Mouse (Mus musculus): ENCODE measurements around the gene Cavin1. TPM values are rescaled to one million over a fixed set of nuclear protein-coding genes. Genes with fewer than 3 reads are reported as not detected.

Gene Cavin1
- polyA plus RNA-seq, 1 experiment, result 35.0 TPM

DNA sequence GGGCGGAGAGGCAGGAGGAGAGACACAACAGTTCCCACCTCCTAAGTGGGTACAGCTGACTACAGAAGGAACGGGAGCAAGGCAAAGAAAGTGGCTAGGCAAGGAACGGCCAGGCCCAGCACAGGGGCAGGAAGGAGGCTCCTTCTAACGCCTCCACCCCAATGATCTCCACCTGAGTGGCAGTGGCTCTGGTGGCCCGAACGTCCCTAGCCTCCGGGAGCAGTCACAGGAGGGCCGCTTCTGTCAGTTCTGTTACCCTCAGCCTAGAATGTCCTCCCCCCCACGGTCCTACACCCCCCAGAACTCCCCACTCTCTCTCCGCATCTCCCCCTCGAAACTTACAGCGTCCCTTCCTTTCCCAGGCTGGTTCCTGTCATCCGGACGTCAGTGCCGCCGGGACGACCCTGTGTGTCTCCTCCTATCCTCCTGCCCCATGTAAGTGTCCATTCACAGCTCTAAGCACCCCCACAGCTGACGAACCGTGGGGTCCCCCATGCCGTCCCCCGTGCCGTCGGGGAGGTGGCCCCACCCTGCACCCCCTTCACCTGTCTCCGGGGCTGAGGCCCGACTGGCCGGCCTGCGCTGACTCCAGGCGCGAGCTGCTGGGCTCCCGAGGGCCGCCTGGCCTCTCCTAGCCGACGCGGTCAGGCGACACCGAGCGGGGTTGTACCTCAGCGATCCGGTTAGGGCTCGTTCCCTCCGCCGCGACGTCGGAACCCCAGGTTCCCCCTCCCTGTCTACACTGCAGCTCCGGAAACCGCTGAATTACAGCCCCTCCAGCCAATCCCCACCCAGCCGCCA lies 31.8 kb downstream of the Cavin1 start:
- peak; percentile 52 for DNase-seq
- Histone ChIP-seq H3K36me3 (ENCODE audit: control insufficient read depth, insufficient read depth, low read length) (no peaks in the 10 kb centered on the region), H3K27ac (ENCODE audit: insufficient read depth, low read depth, low read length) (peak overlapping the region; percentile 95), H3K27me3 (replicated peaks; ENCODE audit: control insufficient read depth, insufficient read depth, low read length) (no peaks in the 10 kb centered on the region), H3K4me1 (ENCODE audit: control insufficient read depth, insufficient read depth, low read length) (peaks cover 20% of the 10 kb centered on the region; the same call in 1 of the 2 replicates), H3K4me3 (ENCODE audit: insufficient read depth, low read depth, low read length) (peak overlapping the region; percentile 98)
- no peak for TF ChIP-seq CTCF (conservative IDR thresholded peaks at IDR 0.05; ENCODE audit: insufficient read depth, insufficient read length, low read depth, low read length)
- TF ChIP-seq POLR2A (IDR thresholded peaks at IDR 0.05; ENCODE audit: low read depth, low read length), result peak; percentile 92
- under 1% methylated on average over 48 of the region's 48 CpGs for WGBS

DNA sequence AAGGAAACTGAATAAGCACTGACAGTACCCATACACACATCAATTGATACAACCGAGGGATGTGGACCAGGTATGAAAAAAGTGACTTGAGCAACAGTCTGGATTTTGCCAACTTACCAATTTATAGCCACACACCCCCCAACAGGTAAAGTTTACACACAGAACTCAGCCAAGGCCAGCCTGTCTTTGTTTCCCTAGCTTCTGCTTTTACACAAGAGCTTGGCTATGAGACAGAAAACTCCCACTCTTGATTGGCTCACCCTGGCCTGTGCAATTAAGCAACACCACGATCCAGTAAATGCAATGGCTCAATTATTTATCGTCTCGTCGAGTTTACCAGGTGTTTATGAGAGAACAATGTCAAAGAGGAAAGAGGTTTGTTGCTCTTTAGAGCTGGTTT lies 32.6 kb downstream of the Cavin1 start:
- H3K27ac ChIP-seq (ENCODE audit: insufficient read depth, low read depth, low read length), result peak overlapping the region; percentile 67; the same call in 1 of the 2 replicates
- no peaks in the 10 kb centered on the region for H3K36me3 ChIP-seq (ENCODE audit: control insufficient read depth, insufficient read depth, low read length)
- H3K27me3 ChIP-seq (replicated peaks; ENCODE audit: control insufficient read depth, insufficient read depth, low read length), result no peaks in the 10 kb centered on the region
- TF ChIP-seq CTCF (conservative IDR thresholded peaks at IDR 0.05; ENCODE audit: insufficient read depth, insufficient read length, low read depth, low read length) (no peak), POLR2A (IDR thresholded peaks at IDR 0.05; ENCODE audit: low read depth, low read length) (no peak)
- 5% methylated on average over 5 of the region's 5 CpGs for WGBS
- H3K4me3 ChIP-seq (ENCODE audit: insufficient read depth, low read depth, low read length), result peak overlapping the region; percentile 43
- peaks cover 20% of the 10 kb centered on the region; the same call in 1 of the 2 replicates for H3K4me1 ChIP-seq (ENCODE audit: control insufficient read depth, insufficient read depth, low read length)
- DNase-seq, result peak; percentile 61

DNA sequence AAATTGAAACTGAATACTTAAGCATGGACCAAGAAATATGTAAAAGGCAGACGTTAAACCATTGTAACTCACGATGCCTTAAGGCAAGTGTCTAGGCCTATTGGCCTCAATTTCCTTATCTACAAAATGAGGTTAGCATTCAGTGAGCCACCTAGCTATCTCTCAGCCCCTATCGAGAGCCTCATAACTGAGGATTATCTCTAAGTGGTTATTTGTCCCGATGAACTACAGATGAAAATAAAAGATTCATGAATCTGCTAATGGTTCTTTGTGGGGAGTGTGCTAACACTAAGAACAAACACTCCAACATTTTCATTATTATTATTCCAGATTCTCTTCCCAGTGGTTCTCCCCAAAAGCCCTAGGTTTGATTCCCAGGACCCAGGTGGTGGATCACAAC lies 33.4 kb downstream of the Cavin1 start:
- Histone ChIP-seq H3K4me1 (ENCODE audit: control insufficient read depth, insufficient read depth, low read length) (peaks cover 20% of the 10 kb centered on the region; the same call in 1 of the 2 replicates), H3K27me3 (replicated peaks; ENCODE audit: control insufficient read depth, insufficient read depth, low read length) (no peaks in the 10 kb centered on the region), H3K4me3 (ENCODE audit: insufficient read depth, low read depth, low read length) (peak overlapping the region; percentile 2; the same call in 1 of the 2 replicates), H3K36me3 (ENCODE audit: control insufficient read depth, insufficient read depth, low read length) (no peaks in the 10 kb centered on the region; the same call in 1 of the 2 replicates), H3K27ac (ENCODE audit: insufficient read depth, low read depth, low read length) (no peak overlapping the region)
- DNase-seq, result no peak
- no peak for TF ChIP-seq POLR2A (IDR thresholded peaks at IDR 0.05; ENCODE audit: low read depth, low read length)
- WGBS, result 58% methylated on average over 4 of the region's 4 CpGs

DNA sequence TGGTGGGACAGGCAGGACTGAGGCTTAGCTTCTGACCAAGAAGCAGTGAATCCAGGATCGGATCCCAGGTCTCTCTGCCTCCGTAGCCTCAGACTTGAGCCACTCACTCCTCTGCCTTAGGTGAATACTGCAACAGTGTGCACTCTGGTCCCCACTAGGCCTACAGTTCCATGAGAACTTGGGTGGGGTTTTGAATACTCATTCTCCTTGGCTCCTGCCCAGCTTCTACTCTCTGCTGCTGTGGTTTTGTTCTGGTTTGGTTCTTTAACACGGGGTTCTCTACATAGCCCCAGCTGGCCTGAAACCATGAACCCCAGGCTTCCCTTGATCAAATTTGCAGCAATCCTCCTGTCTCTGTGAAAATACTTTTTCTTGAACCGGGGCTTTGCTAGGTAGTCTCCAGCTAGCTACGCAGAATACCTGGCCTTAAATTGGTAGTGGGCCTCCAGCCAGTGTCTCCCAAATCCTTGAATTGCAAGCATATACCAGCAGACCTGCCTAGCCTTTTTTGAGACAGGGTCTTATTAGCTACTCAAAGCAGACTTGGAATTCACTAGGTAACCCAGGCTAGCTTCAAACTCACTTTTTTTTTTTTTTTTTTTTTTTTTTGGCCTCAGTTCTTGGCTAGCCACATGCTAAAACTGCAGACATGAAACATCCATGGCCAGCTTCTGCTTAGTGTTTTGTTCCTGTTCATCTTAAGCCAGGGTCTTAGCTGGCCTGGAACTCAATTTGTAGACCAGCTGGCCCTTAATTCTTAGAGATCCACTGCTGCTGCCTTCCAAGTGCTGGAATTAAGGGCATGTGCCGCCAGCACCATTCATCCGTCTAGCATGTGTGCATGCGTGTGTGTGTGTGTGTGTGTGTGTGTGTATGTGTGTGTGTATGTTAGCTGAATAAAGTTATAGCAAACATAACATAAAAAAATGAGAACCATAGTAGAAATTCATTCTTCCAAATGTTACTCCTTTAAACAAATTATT lies 35.0 kb downstream of the Cavin1 start:
- H3K27ac ChIP-seq (ENCODE audit: insufficient read depth, low read depth, low read length), result no peak overlapping the region
- H3K27me3 ChIP-seq (replicated peaks; ENCODE audit: control insufficient read depth, insufficient read depth, low read length), result no peaks in the 10 kb centered on the region
- DNase-seq, result peak; percentile 33
- no peaks in the 10 kb centered on the region; the same call in 1 of the 2 replicates for H3K36me3 ChIP-seq (ENCODE audit: control insufficient read depth, insufficient read depth, low read length)
- H3K4me3 ChIP-seq (ENCODE audit: insufficient read depth, low read depth, low read length), result no peak overlapping the region
- peaks cover 27% of the 10 kb centered on the region for H3K4me1 ChIP-seq (ENCODE audit: control insufficient read depth, insufficient read depth, low read length)
- TF ChIP-seq CTCF (conservative IDR thresholded peaks at IDR 0.05; ENCODE audit: insufficient read depth, insufficient read length, low read depth, low read length) (no peak), POLR2A (IDR thresholded peaks at IDR 0.05; ENCODE audit: low read depth, low read length) (no peak)
- WGBS, result 83% methylated on average over 8 of the region's 8 CpGs

DNA sequence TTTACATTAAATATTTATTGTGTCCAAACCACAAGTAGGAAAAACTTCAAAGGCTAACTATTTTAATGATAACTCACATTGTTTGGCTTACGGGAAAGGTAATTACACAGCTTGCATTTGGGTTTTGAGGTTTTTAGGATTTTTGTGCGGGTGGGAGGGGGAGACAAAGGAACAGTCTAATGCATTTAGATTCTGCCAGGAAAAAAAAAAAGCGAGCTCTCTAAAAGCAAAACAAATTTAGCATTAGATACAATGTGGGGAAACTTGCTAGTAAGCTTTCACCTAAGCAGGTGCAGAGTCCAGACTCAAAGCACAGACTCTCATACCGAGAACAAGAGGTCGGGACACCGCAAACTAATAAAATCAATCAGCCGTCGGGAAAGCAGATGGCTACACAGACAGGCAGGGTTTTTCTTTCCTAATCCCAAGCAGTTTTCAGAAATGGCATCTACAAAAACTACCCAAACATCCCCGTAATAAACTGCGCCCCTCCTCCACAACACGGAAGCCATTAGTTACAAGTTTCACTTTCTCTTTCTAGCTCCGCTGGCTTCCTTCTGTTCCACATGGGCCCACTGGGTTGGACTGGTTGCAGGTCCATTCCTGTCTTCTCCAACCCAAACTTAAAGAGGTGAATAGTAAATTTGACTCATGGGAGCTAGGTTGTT lies 39.3 kb downstream of the Cavin1 start:
- H3K27ac ChIP-seq (ENCODE audit: insufficient read depth, low read depth, low read length), result peak overlapping the region; percentile 89
- no peaks in the 10 kb centered on the region; the same call in 1 of the 2 replicates for H3K36me3 ChIP-seq (ENCODE audit: control insufficient read depth, insufficient read depth, low read length)
- no peaks in the 10 kb centered on the region for H3K27me3 ChIP-seq (replicated peaks; ENCODE audit: control insufficient read depth, insufficient read depth, low read length)
- TF ChIP-seq CTCF (conservative IDR thresholded peaks at IDR 0.05; ENCODE audit: insufficient read depth, insufficient read length, low read depth, low read length), result no peak
- no peak for TF ChIP-seq POLR2A (IDR thresholded peaks at IDR 0.05; ENCODE audit: low read depth, low read length)
- peak; percentile 76 for DNase-seq
- 7% methylated on average over 12 of the region's 12 CpGs for WGBS
- H3K4me1 ChIP-seq (ENCODE audit: control insufficient read depth, insufficient read depth, low read length), result peaks cover 18% of the 10 kb centered on the region
- H3K4me3 ChIP-seq (ENCODE audit: insufficient read depth, low read depth, low read length), result peak overlapping the region; percentile 76

DNA sequence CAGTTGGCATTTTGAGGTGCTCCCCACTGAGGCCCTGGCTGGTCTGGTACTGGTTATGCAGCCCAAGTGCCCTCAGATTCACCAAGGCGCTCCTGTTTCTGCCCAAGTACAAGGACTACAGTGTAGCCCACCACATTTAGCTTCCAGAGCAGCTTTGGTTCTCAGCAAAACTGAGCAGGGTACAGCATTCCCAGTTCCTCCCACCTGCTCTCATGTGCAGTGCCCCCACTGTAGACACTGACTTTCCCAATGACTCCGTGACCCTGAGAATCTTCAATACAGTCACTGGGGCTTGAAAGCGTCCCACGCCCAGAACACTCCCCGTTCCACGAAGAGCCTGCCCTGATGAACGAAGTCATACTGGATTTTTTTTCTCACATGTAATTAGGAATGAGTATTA lies 40.1 kb downstream of the Cavin1 start:
- H3K4me3 ChIP-seq (ENCODE audit: insufficient read depth, low read depth, low read length), result no peak overlapping the region
- peaks cover 14% of the 10 kb centered on the region for H3K4me1 ChIP-seq (ENCODE audit: control insufficient read depth, insufficient read depth, low read length)
- H3K27me3 ChIP-seq (replicated peaks; ENCODE audit: control insufficient read depth, insufficient read depth, low read length), result no peaks in the 10 kb centered on the region
- no peak for DNase-seq
- TF ChIP-seq CTCF (conservative IDR thresholded peaks at IDR 0.05; ENCODE audit: insufficient read depth, insufficient read length, low read depth, low read length), result no peak
- no peak for TF ChIP-seq POLR2A (IDR thresholded peaks at IDR 0.05; ENCODE audit: low read depth, low read length)
- whole genome bisulfite sequencing, result 43% methylated on average over 7 of the region's 7 CpGs
- H3K27ac ChIP-seq (ENCODE audit: insufficient read depth, low read depth, low read length), result no peak overlapping the region
- no peaks in the 10 kb centered on the region; the same call in 1 of the 2 replicates for H3K36me3 ChIP-seq (ENCODE audit: control insufficient read depth, insufficient read depth, low read length)

All from kidney, adult 2 months (tissue).